Mouse (Mus musculus) cerebellum, postnatal 25 days (tissue): ENCODE results near the gene Mmp28.

Experiments
- DNase-seq, 2 experiments: peaks; one replicate each; pipeline ENCODE4 v3.0.0; 2021; ENCODE audit warnings: mixed read lengths in 2 of 2

Gene Mmp28

GRCm38 (mm10) chr11:83447612-83448011 lies 15.3 kb downstream of the Mmp28 start:
- no peak for DNase-seq

GRCm38 (mm10) chr11:83445001-83445400 lies 17.9 kb downstream of the Mmp28 start:
- no peak for DNase-seq

GRCm38 (mm10) chr11:83443824-83444223 lies 19.0 kb downstream of the Mmp28 start:
- no peak for DNase-seq

- peak; percentile 86 to 91 for DNase-seq
These were observed 20.1 kb downstream of the Mmp28 start for GRCm38 (mm10) chr11:83442596-83443267.

GRCm38 (mm10) chr11:83441235-83441634 lies 21.6 kb downstream of the Mmp28 start:
- DNase-seq = no peak

- DNase-seq = peak; percentile 94 to 96
These were observed 22.5 kb downstream of the Mmp28 start for GRCm38 (mm10) chr11:83440081-83441064.

GRCm38 (mm10) chr11:83439426-83440060 lies 23.3 kb downstream of the Mmp28 start:
- DNase-seq = no peak

- no peak for DNase-seq
These were observed 25.5 kb downstream of the Mmp28 start, which contains the start of gene 1700020L24Rik for GRCm38 (mm10) chr11:83437377-83437776. TSS of gene 1700020L24Rik (plus strand) at chr11:83437677.

GRCm38 (mm10) chr11:83432533-83432932 lies 30.3 kb downstream of the Mmp28 start:
- no peak for DNase-seq

GRCm38 (mm10) chr11:83429355-83429754 lies 33.5 kb downstream of the Mmp28 start, which contains the start of gene Gas2l2:
TSS of gene Gas2l2 (minus strand) at chr11:83429455.
- DNase-seq = no peak

GRCm38 (mm10) chr11:83426964-83427363 lies 35.9 kb downstream of the Mmp28 start:
- DNase-seq = no peak

- DNase-seq = peak; percentile 86 to 88
These were observed 38.2 kb downstream of the Mmp28 start for GRCm38 (mm10) chr11:83424681-83425080.

- no peak for DNase-seq
These were observed 41.6 kb downstream of the Mmp28 start for GRCm38 (mm10) chr11:83421305-83421704.

- DNase-seq = peak in 1 of 2 experiments; percentile 57
These were observed 42.5 kb downstream of the Mmp28 start for GRCm38 (mm10) chr11:83420338-83420737.

GRCm38 (mm10) chr11:83418566-83418965 lies 44.3 kb downstream of the Mmp28 start:
- DNase-seq = peak; percentile 58 to 72

GRCm38 (mm10) chr11:83417708-83418107 lies 45.2 kb downstream of the Mmp28 start:
- no peak for DNase-seq

- no peak for DNase-seq
These were observed 45.8 kb downstream of the Mmp28 start for GRCm38 (mm10) chr11:83417080-83417479.

GRCm38 (mm10) chr11:83410510-83410909 lies 52.4 kb downstream of the Mmp28 start:
- DNase-seq = peak; percentile 42 to 43

GRCm38 (mm10) chr11:83409792-83410291 lies 53.0 kb downstream of the Mmp28 start:
- peak; percentile 61 to 66 for DNase-seq

- DNase-seq = peak; percentile 78 to 80
These were observed 53.6 kb downstream of the Mmp28 start, which contains the start of gene Rasl10b for GRCm38 (mm10) chr11:83409087-83409754. TSS of gene Rasl10b (plus strand) at chr11:83409137.

GRCm38 (mm10) chr11:83408242-83408641 lies 54.6 kb downstream of the Mmp28 start:
- DNase-seq = no peak

GRCm38 (mm10) chr11:83406391-83406790 lies 56.5 kb downstream of the Mmp28 start:
- no peak for DNase-seq
